Mouse (Mus musculus) heart, adult 11 months (tissue): ENCODE measurements at regions not wholly inside any gene's neighbourhood (a gene's known extent, or its start where the extent isn't known, plus 50 kb on each side); places are given as distances from the start of the nearest gene placed in this dataset.

Source experiments
- DNase-seq: peaks from one replicate; pipeline ENCODE4 v3.0.0; 2022

GRCm38 (mm10) chr1:169313241-169313640, 218.0 kb downstream of the Nuf2 start:
- no peak for DNase-seq

GRCm38 (mm10) chr1:169283440-169283839, 247.8 kb downstream of the Nuf2 start:
- DNase-seq, result no peak

- no peak for DNase-seq
Measured at GRCm38 (mm10) chr1:169270750-169271149, 260.5 kb downstream of the Nuf2 start.

- DNase-seq, result no peak
Measured at GRCm38 (mm10) chr1:169263984-169264660, 267.1 kb downstream of the Nuf2 start.

- DNase-seq, result no peak
Measured at GRCm38 (mm10) chr1:169254250-169254937, 276.9 kb downstream of the Nuf2 start.

GRCm38 (mm10) chr1:169252189-169252588, 279.1 kb downstream of the Nuf2 start:
- DNase-seq, result no peak

GRCm38 (mm10) chr1:169249021-169249420, 282.2 kb downstream of the Nuf2 start:
- DNase-seq, result no peak

- DNase-seq, result peak; percentile 19
Measured at GRCm38 (mm10) chr1:169240377-169240776, 290.9 kb downstream of the Nuf2 start.

- DNase-seq, result peak; percentile 83
Measured at GRCm38 (mm10) chr1:169238671-169239090, 292.6 kb downstream of the Nuf2 start.

GRCm38 (mm10) chr1:169235276-169235681, 296.0 kb downstream of the Nuf2 start:
- no peak for DNase-seq

- peak; percentile 12 for DNase-seq
Measured at GRCm38 (mm10) chr1:169233368-169233767, 297.9 kb downstream of the Nuf2 start.

GRCm38 (mm10) chr1:169230097-169230496, 301.2 kb downstream of the Nuf2 start:
- peak; percentile 15 for DNase-seq

- peak; percentile 25 for DNase-seq
Measured at GRCm38 (mm10) chr1:169224431-169224830, 306.8 kb downstream of the Nuf2 start.

- DNase-seq, result peak; percentile 89
Measured at GRCm38 (mm10) chr1:169187658-169188057, 343.6 kb downstream of the Nuf2 start.

- DNase-seq, result peak; percentile 57
Measured at GRCm38 (mm10) chr1:169170405-169170804, 360.9 kb downstream of the Nuf2 start.

- DNase-seq, result peak; percentile 52
Measured at GRCm38 (mm10) chr1:169168033-169168432, 363.2 kb downstream of the Nuf2 start.

GRCm38 (mm10) chr1:169166041-169166850, 365.0 kb downstream of the Nuf2 start:
- peak; percentile 88 for DNase-seq

- DNase-seq, result peak; percentile 88
Measured at GRCm38 (mm10) chr1:169160858-169161257, 370.4 kb downstream of the Nuf2 start.

GRCm38 (mm10) chr1:169160220-169160619, 371.0 kb downstream of the Nuf2 start:
- no peak for DNase-seq

- peak; percentile 86 for DNase-seq
Measured at GRCm38 (mm10) chr1:169159786-169160185, 371.5 kb downstream of the Nuf2 start.

- no peak for DNase-seq
Measured at GRCm38 (mm10) chr1:169157496-169157895, 373.8 kb downstream of the Nuf2 start.

- DNase-seq, result no peak
Measured at GRCm38 (mm10) chr1:169156875-169157274, 374.4 kb downstream of the Nuf2 start.
